Mouse (Mus musculus) heart, postnatal 0 days (tissue): ENCODE data around the gene Dnaaf1.

Experiments used
- CTCF ChIP-seq: IDR thresholded peaks from 2 replicates; pipeline ENCODE4 v1.5.1; 2016; ENCODE audit warnings: antibody characterized with exemption, control low read depth, low read depth
- EP300 ChIP-seq: IDR thresholded peaks from 2 replicates; pipeline ENCODE4 v1.6.1; 2016; ENCODE audit warnings: antibody characterized with exemption, low read depth

DNA sequence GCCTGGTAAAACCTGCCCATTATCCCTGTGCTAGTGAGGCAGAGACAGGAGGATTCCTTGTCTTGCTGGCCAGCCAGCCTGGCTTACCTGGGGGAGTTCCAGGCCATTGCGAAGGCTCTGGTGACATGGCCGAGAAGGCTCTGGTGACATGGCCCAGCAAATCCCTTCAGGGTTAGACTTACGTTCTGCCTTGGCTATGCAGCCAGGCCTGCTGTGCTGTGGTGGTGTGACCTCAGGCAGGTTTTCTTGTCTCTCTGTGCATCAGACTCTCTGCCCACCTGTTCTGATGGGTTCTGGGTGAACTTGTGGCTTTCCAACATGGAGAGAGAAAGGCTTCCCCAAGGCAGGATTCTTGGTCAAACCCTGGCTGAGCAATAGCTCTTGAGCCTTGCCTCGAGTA, 62.3 kb downstream of the Dnaaf1 start:
- TF ChIP-seq CTCF (no peak), EP300 (no peak)
